In genomic region chr4:32249748-32250332, GRCm38 (mm10) we compare ENCODE assay signal across 8 mouse cellular contexts. TPM values are rescaled to one million over a fixed set of nuclear protein-coding genes. Genes with fewer than 3 reads are reported as not detected.
DNase-seq lines count a peak whose midpoint lies in the region; ATAC-seq lines count a peak whose summit lies in the region.

No protein-coding gene starts in this region.

- H3K9ac ChIP-seq in embryonic facial prominence, embryonic 11.5 days (replicated peaks; ENCODE audit: low read length), result peak overlapping the region; percentile 18; the same call in 1 of the 2 replicates
- peak overlapping the region; percentile 45 for H3K9ac ChIP-seq in midbrain, embryonic 11.5 days (ENCODE audit: low read length)

- peak; percentile 45 for DNase-seq in adrenal gland, postnatal 10 days
- no peak for DNase-seq in adrenal gland, postnatal 4 days (ENCODE audit: low spot score in 2 of 2)
- DNase-seq in B cell, adult 2 months, result peak; percentile 71 to 74
- DNase-seq in embryonic facial prominence, embryonic 11.5 days (ENCODE audit: low spot score), result no peak
- peak; percentile 39 for DNase-seq in heart, postnatal 4 days
- no peak for DNase-seq in limb, embryonic 10.5 days (ENCODE audit: low spot score)
- DNase-seq in midbrain, embryonic 11.5 days (ENCODE audit: low spot score, missing footprints), result peak; percentile 90
- DNase-seq in thymus, postnatal 0 days (ENCODE audit: low spot score), result peak; percentile 60

- H3K9me3 ChIP-seq in embryonic facial prominence, embryonic 11.5 days (replicated peaks; ENCODE audit: control insufficient read depth, low read length), result no peaks in the 10 kb centered on the region
- H3K9me3 ChIP-seq in limb, embryonic 10.5 days (replicated peaks), result no peaks in the 10 kb centered on the region
- H3K9me3 ChIP-seq in midbrain, embryonic 11.5 days (ENCODE audit: control insufficient read depth, low read length), result no peaks in the 10 kb centered on the region

- ATAC-seq in embryonic facial prominence, embryonic 11.5 days (replicated peaks; ENCODE audit: insufficient number of reproducible peaks, low FRiP score, low TSS enrichment, low read depth), result 0 out of 2 replicates have a peak, but pooled peaks have one; percentile 32
- ATAC-seq in midbrain, embryonic 11.5 days (ENCODE audit: low FRiP score), result peak; percentile 59

- peak overlapping the region; percentile 43; the same call in 1 of the 2 replicates for H3K27ac ChIP-seq in embryonic facial prominence, embryonic 11.5 days (replicated peaks; ENCODE audit: low read depth, low read length)
- H3K27ac ChIP-seq in limb, embryonic 10.5 days, result peak overlapping the region; percentile 50
- H3K27ac ChIP-seq in midbrain, embryonic 11.5 days (ENCODE audit: low read depth, low read length), result no peak overlapping the region; the same call in 1 of the 2 replicates

- H3K4me1 ChIP-seq in embryonic facial prominence, embryonic 11.5 days (ENCODE audit: control insufficient read depth, insufficient read depth, low read length), result peaks cover 10% of the 10 kb centered on the region
- peaks cover 70% of the 10 kb centered on the region for H3K4me1 ChIP-seq in limb, embryonic 10.5 days
- peaks cover 38% of the 10 kb centered on the region for H3K4me1 ChIP-seq in midbrain, embryonic 11.5 days (ENCODE audit: control insufficient read depth, insufficient read depth, low read length)

- no peak overlapping the region for H3K4me3 ChIP-seq in embryonic facial prominence, embryonic 11.5 days (ENCODE audit: low read depth, low read length)
- H3K4me3 ChIP-seq in limb, embryonic 10.5 days, result no peak overlapping the region
- no peak overlapping the region for H3K4me3 ChIP-seq in midbrain, embryonic 11.5 days (ENCODE audit: low read depth, low read length)

- H3K36me3 ChIP-seq in embryonic facial prominence, embryonic 11.5 days (replicated peaks; ENCODE audit: control insufficient read depth, insufficient read depth, low read depth, low read length), result no peaks in the 10 kb centered on the region
- peaks cover 24% of the 10 kb centered on the region for H3K36me3 ChIP-seq in limb, embryonic 10.5 days
- no peaks in the 10 kb centered on the region for H3K36me3 ChIP-seq in midbrain, embryonic 11.5 days (ENCODE audit: control insufficient read depth, insufficient read depth, low read length)

- 64% methylated on average over 15 of the region's 15 CpGs for WGBS in embryonic facial prominence, embryonic 11.5 days
- 65% methylated on average over 15 of the region's 15 CpGs for WGBS in limb, embryonic 10.5 days
- 63% methylated on average over 15 of the region's 15 CpGs for WGBS in midbrain, embryonic 11.5 days

- peak overlapping the region; percentile 17; the same call in 1 of the 2 replicates for H3K4me2 ChIP-seq in embryonic facial prominence, embryonic 11.5 days (ENCODE audit: low read depth, low read length)
- H3K4me2 ChIP-seq in midbrain, embryonic 11.5 days, result peak overlapping the region; percentile 36

- H3K27me3 ChIP-seq in embryonic facial prominence, embryonic 11.5 days (ENCODE audit: control insufficient read depth, insufficient read depth, low read length), result no peaks in the 10 kb centered on the region
- H3K27me3 ChIP-seq in limb, embryonic 10.5 days (ENCODE audit: low read depth, poor library complexity, severe bottlenecking), result no peaks in the 10 kb centered on the region
- H3K27me3 ChIP-seq in midbrain, embryonic 11.5 days (ENCODE audit: control insufficient read depth, insufficient read depth, low read length), result no peaks in the 10 kb centered on the region

RNA-seq across cellular contexts. Expression of gene Bach2, which starts 11.2 kb away (rescaled TPM):
- total RNA-seq in adrenal gland, postnatal 10 days (2021), result 10 to 100 TPM in 1 of 2 experiments, 1 to 10 TPM in 1; 9.4 to 16.0 TPM
- 10 to 100 TPM; 14.1 to 14.4 TPM for total RNA-seq in adrenal gland, postnatal 4 days (2021)
- polyA plus RNA-seq in embryonic facial prominence, embryonic 11.5 days (2014; fragmentation: Nextera tagmentation; extraction: Ambion mirVana), result 11.0 and 11.5 TPM in 2 replicates
- 10 to 100 TPM; 23.9 to 24.5 TPM for total RNA-seq in heart, postnatal 4 days (2021)
- 23.0 and 23.5 TPM in 2 replicates for polyA plus RNA-seq in limb, embryonic 10.5 days (2016; fragmentation: Nextera tagmentation; extraction: Ambion mirVana)
- polyA plus RNA-seq in midbrain, embryonic 11.5 days (2014; fragmentation: Nextera tagmentation; extraction: Ambion mirVana), result 11.2 and 13.2 TPM in 2 replicates
- polyA plus RNA-seq in thymus, postnatal 0 days (2015; fragmentation: Nextera tagmentation; extraction: Ambion mirVana), result 3.7 and 4.8 TPM in 2 replicates

Comparison
In these comparisons a context has a peak if more than half of its experiments do, and no peak if none do; other contexts are left out.
1. DNase-seq: peak in adrenal gland, postnatal 10 days (single experiment), B cell, adult 2 months (2 of 2), heart, postnatal 4 days (single experiment), midbrain, embryonic 11.5 days (single experiment) and thymus, postnatal 0 days (single experiment); none in adrenal gland, postnatal 4 days (0 of 2), embryonic facial prominence, embryonic 11.5 days (single experiment) and limb, embryonic 10.5 days (single experiment).